Mouse (Mus musculus): ENCODE results near the gene Nmur2. TPM values are rescaled to one million over a fixed set of nuclear protein-coding genes. Genes with fewer than 3 reads are reported as not detected.

Nmur2 gene
- polyA plus RNA-seq (2016; fragmentation: Nextera tagmentation; extraction: Ambion mirVana) = 0.10 TPM in 1 of 2 replicates, not detected in the other

GRCm38 (mm10) chr11:56040917-56041316, at the start of gene Nmur2:
Gene Nmur2, minus strand, starts transcription at chr11:56041010.
- 3% methylated on average over 6 of the region's 6 CpGs for WGBS
- H3K27ac ChIP-seq = no peak within 1 kb of the TSS
- no peaks in the 10 kb centered on the region for H3K36me3 ChIP-seq
- 0 out of 2 replicates have a peak, but pooled peaks have one; percentile 40 for ATAC-seq (ENCODE audit: low FRiP score)
- H3K9ac ChIP-seq = no peak within 1 kb of the TSS
- no peaks in the 10 kb centered on the region for H3K9me3 ChIP-seq (replicated peaks)
- H3K4me2 ChIP-seq (replicated peaks) = no peak within 1 kb of the TSS
- no peak within 1 kb of the TSS for H3K4me3 ChIP-seq
- H3K4me1 ChIP-seq = peaks cover 7% of the 10 kb centered on the region
- H3K27me3 ChIP-seq = no peaks in the 10 kb centered on the region

- H3K4me2 ChIP-seq (replicated peaks) = no peak overlapping the region
- H3K27ac ChIP-seq = no peak overlapping the region
- no peaks in the 10 kb centered on the region for H3K36me3 ChIP-seq
- no peaks in the 10 kb centered on the region for H3K4me1 ChIP-seq
- no peak overlapping the region for H3K9ac ChIP-seq
- no peak for ATAC-seq (ENCODE audit: low FRiP score)
- no peaks in the 10 kb centered on the region for H3K27me3 ChIP-seq
- no peaks in the 10 kb centered on the region for H3K9me3 ChIP-seq (replicated peaks)
- WGBS = 87% methylated on average over 11 of the region's 11 CpGs
- no peak overlapping the region for H3K4me3 ChIP-seq
Measured at GRCm38 (mm10) chr11:56089127-56089689, 48.4 kb upstream of the Nmur2 start.

GRCm38 (mm10) chr11:56072131-56072530, 31.3 kb upstream of the Nmur2 start:
- no peaks in the 10 kb centered on the region for H3K9me3 ChIP-seq (replicated peaks)
- H3K4me2 ChIP-seq (replicated peaks) = no peak overlapping the region
- no peaks in the 10 kb centered on the region for H3K36me3 ChIP-seq
- 83% methylated on average over 7 of the region's 7 CpGs for WGBS
- H3K4me1 ChIP-seq = no peaks in the 10 kb centered on the region
- ATAC-seq (ENCODE audit: low FRiP score) = no peak
- H3K9ac ChIP-seq = no peak overlapping the region
- H3K27me3 ChIP-seq = no peaks in the 10 kb centered on the region
- H3K4me3 ChIP-seq = no peak overlapping the region
- no peak overlapping the region for H3K27ac ChIP-seq

- no peaks in the 10 kb centered on the region for H3K9me3 ChIP-seq (replicated peaks)
- no peak for ATAC-seq (ENCODE audit: low FRiP score)
- 80% methylated on average over 2 of the region's 2 CpGs for WGBS
- H3K4me3 ChIP-seq = no peak overlapping the region
- no peaks in the 10 kb centered on the region for H3K27me3 ChIP-seq
- H3K4me1 ChIP-seq = 0 out of 2 replicates have a peak, but pooled peaks cover 2% of the 10 kb centered on the region
- H3K9ac ChIP-seq = no peak overlapping the region
- no peak overlapping the region for H3K27ac ChIP-seq
- no peaks in the 10 kb centered on the region for H3K36me3 ChIP-seq
- no peak overlapping the region for H3K4me2 ChIP-seq (replicated peaks)
Measured at GRCm38 (mm10) chr11:56069658-56070057, 28.8 kb upstream of the Nmur2 start.

- H3K4me2 ChIP-seq (replicated peaks) = no peak overlapping the region
- no peak overlapping the region for H3K9ac ChIP-seq
- H3K4me3 ChIP-seq = no peak overlapping the region
- no peaks in the 10 kb centered on the region for H3K27me3 ChIP-seq
- H3K9me3 ChIP-seq (replicated peaks) = no peaks in the 10 kb centered on the region
- WGBS = 88% methylated on average over 2 of the region's 2 CpGs
- no peaks in the 10 kb centered on the region for H3K36me3 ChIP-seq
- ATAC-seq (ENCODE audit: low FRiP score) = no peak
- no peak overlapping the region for H3K27ac ChIP-seq
- 0 out of 2 replicates have a peak, but pooled peaks cover 4% of the 10 kb centered on the region for H3K4me1 ChIP-seq
Measured at GRCm38 (mm10) chr11:56065147-56065546, 24.3 kb upstream of the Nmur2 start.

- no peak overlapping the region for H3K9ac ChIP-seq
- H3K27me3 ChIP-seq = no peaks in the 10 kb centered on the region
- ATAC-seq (ENCODE audit: low FRiP score) = no peak
- H3K4me3 ChIP-seq = no peak overlapping the region
- no peaks in the 10 kb centered on the region for H3K9me3 ChIP-seq (replicated peaks)
- no peak overlapping the region for H3K27ac ChIP-seq
- 46% methylated on average over 4 of the region's 4 CpGs for WGBS
- no peaks in the 10 kb centered on the region for H3K36me3 ChIP-seq
- H3K4me2 ChIP-seq (replicated peaks) = no peak overlapping the region
- H3K4me1 ChIP-seq = 0 out of 2 replicates have a peak, but pooled peaks cover 4% of the 10 kb centered on the region
Measured at GRCm38 (mm10) chr11:56064575-56064974, 23.8 kb upstream of the Nmur2 start.

- Histone ChIP-seq H3K9ac (no peak overlapping the region), H3K4me3 (no peak overlapping the region), H3K27me3 (no peaks in the 10 kb centered on the region), H3K9me3 (replicated peaks) (no peaks in the 10 kb centered on the region), H3K4me2 (replicated peaks) (no peak overlapping the region), H3K27ac (no peak overlapping the region), H3K36me3 (no peaks in the 10 kb centered on the region), H3K4me1 (no peaks in the 10 kb centered on the region)
- 84% methylated on average over 3 of the region's 3 CpGs for WGBS
- ATAC-seq (ENCODE audit: low FRiP score) = no peak
Measured at GRCm38 (mm10) chr11:56059236-56059635, 18.4 kb upstream of the Nmur2 start.

- H3K4me3 ChIP-seq = no peak overlapping the region
- H3K27ac ChIP-seq = no peak overlapping the region
- H3K9ac ChIP-seq = no peak overlapping the region
- H3K9me3 ChIP-seq (replicated peaks) = no peaks in the 10 kb centered on the region
- H3K4me2 ChIP-seq (replicated peaks) = no peak overlapping the region
- H3K27me3 ChIP-seq = no peaks in the 10 kb centered on the region
- WGBS = 76% methylated on average over 7 of the region's 7 CpGs
- H3K36me3 ChIP-seq = no peaks in the 10 kb centered on the region
- H3K4me1 ChIP-seq = no peaks in the 10 kb centered on the region
- no peak for ATAC-seq (ENCODE audit: low FRiP score)
Measured at GRCm38 (mm10) chr11:56054439-56054838, 13.6 kb upstream of the Nmur2 start.

- Histone ChIP-seq H3K27me3 (no peaks in the 10 kb centered on the region), H3K27ac (no peak overlapping the region), H3K9ac (no peak overlapping the region), H3K4me1 (no peaks in the 10 kb centered on the region), H3K9me3 (replicated peaks) (no peaks in the 10 kb centered on the region), H3K36me3 (no peaks in the 10 kb centered on the region), H3K4me2 (replicated peaks) (no peak overlapping the region), H3K4me3 (no peak overlapping the region)
- no peak for ATAC-seq (ENCODE audit: low FRiP score)
- WGBS = 85% methylated on average over 10 of the region's 10 CpGs
Measured at GRCm38 (mm10) chr11:56026854-56027253, 14.0 kb downstream of the Nmur2 start.

GRCm38 (mm10) chr11:56025746-56026570, 14.9 kb downstream of the Nmur2 start:
- Histone ChIP-seq H3K4me3 (no peak overlapping the region), H3K27me3 (no peaks in the 10 kb centered on the region), H3K4me2 (replicated peaks) (no peak overlapping the region), H3K4me1 (no peaks in the 10 kb centered on the region), H3K36me3 (no peaks in the 10 kb centered on the region), H3K9me3 (replicated peaks) (no peaks in the 10 kb centered on the region), H3K9ac (no peak overlapping the region), H3K27ac (no peak overlapping the region)
- 68% methylated on average over 10 of the region's 10 CpGs for WGBS
- no peak for ATAC-seq (ENCODE audit: low FRiP score)

GRCm38 (mm10) chr11:56013510-56014057, 27.2 kb downstream of the Nmur2 start:
- 60% methylated on average over 9 of the region's 9 CpGs for WGBS
- Histone ChIP-seq H3K27ac (no peak overlapping the region), H3K4me1 (no peaks in the 10 kb centered on the region), H3K9ac (no peak overlapping the region), H3K4me3 (no peak overlapping the region), H3K27me3 (no peaks in the 10 kb centered on the region), H3K4me2 (replicated peaks) (no peak overlapping the region), H3K36me3 (no peaks in the 10 kb centered on the region), H3K9me3 (replicated peaks) (no peaks in the 10 kb centered on the region)
- no peak for ATAC-seq (ENCODE audit: low FRiP score)

GRCm38 (mm10) chr11:56012396-56012795, 28.4 kb downstream of the Nmur2 start:
- no peak overlapping the region for H3K4me3 ChIP-seq
- 68% methylated on average over 2 of the region's 2 CpGs for WGBS
- no peaks in the 10 kb centered on the region for H3K27me3 ChIP-seq
- ATAC-seq (ENCODE audit: low FRiP score) = no peak
- no peak overlapping the region for H3K9ac ChIP-seq
- no peak overlapping the region for H3K4me2 ChIP-seq (replicated peaks)
- no peaks in the 10 kb centered on the region for H3K9me3 ChIP-seq (replicated peaks)
- no peaks in the 10 kb centered on the region for H3K4me1 ChIP-seq
- H3K27ac ChIP-seq = no peak overlapping the region
- no peaks in the 10 kb centered on the region for H3K36me3 ChIP-seq

Measured in hindbrain, embryonic 12.5 days (tissue).